Mouse (Mus musculus) urinary bladder, postnatal 25 days (tissue): ENCODE results near the gene Rsbn1l.

ENCODE experiments used
- DNase-seq: peaks from one replicate; pipeline ENCODE4 v3.0.0; 2022; ENCODE audit warnings: low spot score

The Rsbn1l gene

DNA sequence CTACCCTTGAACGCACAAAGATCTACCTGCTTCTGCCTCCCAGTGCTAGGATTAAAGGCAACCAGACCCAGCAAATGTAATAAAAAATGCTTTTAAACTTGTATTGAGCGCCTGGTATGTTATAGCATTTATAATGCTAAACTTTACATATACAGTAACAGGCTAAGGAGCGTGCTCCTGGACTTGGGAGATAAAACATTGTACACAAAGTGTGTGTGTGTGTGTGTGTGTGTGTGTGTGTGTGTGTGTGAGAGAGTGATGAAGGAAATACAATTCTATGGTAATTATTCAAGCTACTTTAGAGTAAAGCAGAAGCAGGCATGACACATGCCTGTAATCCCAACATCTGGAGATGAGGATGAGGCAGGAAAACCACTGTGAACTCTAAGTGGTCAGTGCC is at the start of gene Rsbn1l:
Rsbn1l (minus strand) TSS at position 101 of the 400 bp plus-strand sequence.
- no peak for DNase-seq

DNA sequence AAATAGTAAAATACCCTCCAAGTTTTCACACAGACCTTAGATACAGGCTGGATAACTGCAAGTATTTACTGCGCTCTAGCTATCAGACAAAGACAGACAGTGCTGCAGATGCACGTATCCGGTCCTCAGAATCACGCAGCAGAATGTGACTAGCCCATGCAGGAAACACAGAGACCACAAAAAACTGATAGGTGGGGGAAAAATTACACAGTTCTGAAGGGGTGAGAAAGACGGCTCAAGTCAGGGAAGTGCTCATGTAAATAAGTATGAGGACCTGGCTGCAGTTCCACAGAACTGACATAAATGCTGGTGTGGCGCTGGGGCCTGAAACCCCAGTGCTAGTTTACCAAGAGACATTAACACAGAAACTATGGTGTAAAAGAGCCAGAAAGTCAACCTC is 46.5 kb upstream of the Rsbn1l start:
- no peak for DNase-seq

DNA sequence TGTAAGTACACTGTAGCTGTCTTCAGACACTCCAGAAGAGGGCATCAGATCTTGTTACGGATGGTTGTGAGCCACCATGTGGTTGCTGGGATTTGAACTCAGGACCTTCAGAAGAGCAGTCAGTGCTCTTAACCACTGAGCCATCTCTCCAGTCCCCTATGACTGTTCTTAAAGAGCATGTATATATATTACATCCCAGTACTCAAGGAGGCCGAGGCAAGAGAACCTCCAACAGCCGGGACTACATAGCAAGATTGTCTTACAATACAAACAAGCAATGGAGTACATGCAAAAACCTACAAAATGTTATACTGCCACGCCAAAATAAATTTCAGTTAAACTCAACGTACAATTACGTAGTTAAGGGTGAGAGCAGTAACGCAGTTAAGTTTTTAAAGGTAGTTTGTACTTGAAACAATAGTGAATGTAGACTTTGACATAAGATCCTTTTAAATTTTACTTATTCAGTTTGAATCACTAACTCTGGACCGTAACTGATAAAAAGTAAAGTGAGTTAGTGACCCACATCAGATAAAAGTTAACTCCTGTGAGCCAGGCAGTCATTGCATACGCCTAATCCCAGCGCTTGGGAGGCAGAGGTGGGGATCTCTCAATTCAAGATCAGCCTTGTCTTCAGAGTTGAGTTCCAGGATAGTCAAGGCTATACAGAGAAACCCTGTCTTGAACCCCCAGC is 45.6 kb upstream of the Rsbn1l start:
- no peak for DNase-seq

DNA sequence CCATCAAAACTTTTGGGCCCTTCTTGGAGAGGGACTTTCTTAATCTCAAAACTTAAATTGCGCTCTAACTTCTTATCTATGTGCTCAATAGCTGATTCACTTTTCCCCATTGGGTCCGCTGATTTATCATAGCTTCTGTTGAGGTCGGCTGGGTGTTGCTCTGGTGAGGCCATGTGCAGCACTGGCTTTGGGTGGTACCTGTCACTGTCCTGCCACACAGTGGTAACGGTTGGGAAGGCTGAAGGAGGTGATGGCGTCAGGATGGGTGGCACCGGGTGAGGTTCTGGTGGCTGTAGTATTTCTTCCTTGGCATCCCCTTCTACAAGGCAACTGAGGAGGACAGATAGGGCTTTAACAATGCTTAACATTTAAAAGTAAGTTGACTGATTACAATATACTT is 42.2 kb upstream of the Rsbn1l start:
- no peak for DNase-seq

DNA sequence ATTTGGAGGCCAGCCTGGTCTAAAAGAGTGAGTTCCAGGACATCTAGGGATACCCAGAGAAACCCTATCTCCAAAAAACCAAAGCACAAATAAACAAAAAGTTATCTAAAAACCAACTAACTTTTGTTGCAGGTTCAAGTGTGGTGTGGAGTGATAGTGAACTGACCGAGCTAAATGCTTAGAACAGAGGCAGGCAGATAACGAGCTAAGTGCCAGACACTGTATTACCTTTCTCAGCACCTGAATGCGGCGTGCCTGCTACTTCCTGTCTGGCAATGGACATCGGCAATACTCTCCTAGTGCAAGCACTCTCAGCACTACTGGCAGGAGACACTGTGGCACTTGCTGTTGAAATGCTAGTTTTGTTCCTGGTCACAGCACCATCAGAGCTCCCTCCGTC is 41.4 kb upstream of the Rsbn1l start:
- no peak for DNase-seq

DNA sequence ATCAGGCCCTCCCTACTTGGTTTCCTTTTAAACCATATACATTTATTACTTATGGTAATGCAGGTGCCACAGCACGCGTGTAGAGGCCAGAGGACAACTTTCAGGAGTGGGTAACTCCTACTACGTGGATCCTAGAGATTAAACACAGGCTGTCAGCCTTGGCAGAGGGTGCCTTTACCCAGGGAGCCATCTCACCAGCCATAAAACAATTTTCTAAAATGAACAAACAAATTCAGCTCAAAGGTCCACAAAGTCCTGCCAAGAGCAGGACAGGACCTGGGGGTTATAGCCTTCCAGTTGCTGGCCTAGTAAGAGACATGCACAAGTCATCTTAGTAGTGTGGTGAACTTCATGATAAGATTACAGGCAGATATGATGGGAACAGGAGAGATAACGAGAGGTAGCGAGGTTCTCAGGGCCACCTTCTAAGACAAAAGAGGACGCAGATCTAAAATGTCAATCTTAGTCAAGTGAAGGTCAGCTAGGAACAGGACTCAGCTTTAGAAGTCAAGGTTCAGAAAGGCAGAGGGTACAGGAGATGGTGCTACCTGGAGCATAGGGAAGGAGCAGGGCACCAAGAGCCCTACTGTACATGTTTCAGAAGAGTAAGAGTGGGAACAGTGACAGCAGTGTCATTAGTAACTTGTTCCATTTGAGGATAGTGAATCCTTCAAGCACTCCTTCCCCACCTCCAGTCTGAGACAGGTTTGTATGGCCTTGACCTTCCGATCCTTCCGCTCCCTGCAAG is 34.0 kb upstream of the Rsbn1l start:
- no peak for DNase-seq

DNA sequence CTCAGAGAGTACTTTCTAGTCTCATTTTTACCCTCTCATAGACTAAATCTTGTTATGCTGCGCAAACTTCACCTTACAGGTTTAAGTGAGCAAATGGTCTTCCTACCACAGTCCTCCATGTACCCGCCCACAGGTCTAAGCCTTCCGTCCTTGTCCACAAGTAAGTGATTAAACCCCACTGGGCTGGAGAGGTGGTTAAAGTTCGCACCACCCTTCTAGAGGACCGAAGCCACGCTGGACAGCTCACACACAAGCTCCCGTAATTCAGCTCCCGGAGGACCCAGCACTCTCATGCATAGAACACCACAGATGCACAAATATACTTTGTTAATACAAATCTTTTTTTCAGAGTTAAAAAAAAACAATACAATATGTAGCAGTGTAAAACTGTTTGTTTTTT is 30.1 kb upstream of the Rsbn1l start:
- no peak for DNase-seq

DNA sequence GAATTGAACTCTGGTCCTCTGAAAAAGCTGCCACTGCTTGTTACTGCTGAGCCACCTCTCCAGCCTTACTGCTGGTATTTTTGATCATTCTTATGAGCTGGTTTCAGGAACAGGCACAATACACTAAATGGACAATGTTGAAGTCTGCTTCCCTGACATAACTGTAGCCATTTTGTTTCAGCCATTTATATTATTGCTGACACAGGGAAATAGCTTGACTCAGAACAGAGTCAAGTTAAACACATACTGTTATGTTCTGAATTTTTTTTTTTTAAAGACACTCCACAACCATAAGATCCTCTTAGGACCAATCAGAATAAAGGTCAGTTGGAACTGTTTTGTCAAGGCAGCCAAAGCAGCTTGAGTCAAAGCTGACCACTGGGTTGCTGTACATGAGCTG is 27.3 kb upstream of the Rsbn1l start:
- no peak for DNase-seq

DNA sequence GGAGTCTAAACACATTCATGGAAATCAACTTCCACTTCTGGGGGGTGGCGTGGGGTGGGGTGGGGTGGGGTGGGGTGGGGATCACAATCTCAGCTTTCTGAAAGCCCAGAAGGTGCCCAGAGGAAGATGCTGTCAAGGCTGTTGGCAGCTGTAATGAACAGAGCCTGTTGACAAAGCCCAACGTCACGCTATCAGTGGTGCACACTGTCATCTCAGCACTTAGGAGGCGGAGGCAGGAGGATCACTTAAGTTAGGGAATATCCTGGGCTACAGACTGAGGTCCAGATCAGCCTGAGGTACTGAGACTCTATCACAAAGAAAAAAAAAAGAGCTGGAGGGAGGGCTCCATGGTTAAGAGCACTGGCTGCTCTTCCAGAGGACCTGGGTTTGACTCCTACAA is 18.5 kb upstream of the Rsbn1l start:
- no peak for DNase-seq

DNA sequence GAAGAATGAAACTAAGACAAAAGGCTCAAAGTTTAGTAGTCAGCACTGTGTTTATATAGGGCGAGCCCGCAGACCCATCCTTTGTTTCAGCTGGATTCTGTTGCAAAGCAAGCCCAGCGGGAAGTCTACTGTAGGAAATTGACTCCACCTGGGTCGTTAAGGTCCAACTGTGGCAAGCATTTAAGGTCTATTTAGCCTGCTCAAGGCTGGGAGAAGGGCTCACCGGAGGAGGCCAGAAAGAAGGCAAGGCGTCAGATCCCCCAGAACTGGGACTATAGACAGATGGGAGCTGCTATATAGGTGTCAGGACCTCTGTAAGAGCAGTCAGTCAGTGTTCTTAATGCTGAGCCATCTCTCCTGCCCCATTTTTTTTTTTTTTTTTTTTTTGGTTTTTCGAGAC is 17.8 kb upstream of the Rsbn1l start:
- DNase-seq = no peak

DNA sequence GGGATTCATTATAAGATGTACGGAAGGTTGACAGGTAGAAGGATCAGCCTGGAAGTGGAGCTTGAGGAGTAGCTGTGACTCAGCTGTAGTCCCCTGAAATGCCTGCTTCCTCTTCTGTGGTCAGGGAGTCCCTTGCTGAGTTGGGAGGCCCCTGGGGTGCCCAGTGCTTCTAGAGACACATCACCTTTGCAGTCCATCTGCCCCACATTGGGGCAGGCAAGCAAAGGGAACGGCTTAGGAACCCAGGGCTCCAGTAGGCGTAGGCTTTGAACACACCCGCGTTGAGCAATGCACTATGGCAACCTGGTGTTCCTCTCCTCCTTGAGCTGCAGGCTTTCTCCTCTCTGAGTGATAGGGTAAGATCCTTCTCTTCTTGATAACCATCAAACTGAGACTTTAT is 16.9 kb upstream of the Rsbn1l start:
- DNase-seq = no peak

DNA sequence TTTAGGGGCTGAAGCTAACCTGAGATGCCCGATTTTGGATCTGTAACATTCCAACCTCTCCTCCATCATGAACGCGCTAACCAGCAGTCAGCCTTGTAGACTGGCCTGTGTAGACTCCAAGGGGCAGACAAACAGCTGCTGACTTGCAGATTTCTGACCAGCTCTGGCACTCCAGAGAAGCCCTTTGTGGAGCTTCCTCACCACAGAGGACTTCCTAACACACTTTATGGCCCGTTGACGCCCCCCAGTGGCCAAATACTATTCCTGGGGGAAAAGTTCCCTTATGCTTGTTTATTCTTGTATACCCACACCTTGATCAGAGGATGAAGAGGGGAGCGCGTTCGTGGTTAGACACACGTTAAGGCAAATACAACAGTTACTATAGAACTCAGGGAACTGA is 12.8 kb upstream of the Rsbn1l start:
- peak; percentile 34 for DNase-seq

DNA sequence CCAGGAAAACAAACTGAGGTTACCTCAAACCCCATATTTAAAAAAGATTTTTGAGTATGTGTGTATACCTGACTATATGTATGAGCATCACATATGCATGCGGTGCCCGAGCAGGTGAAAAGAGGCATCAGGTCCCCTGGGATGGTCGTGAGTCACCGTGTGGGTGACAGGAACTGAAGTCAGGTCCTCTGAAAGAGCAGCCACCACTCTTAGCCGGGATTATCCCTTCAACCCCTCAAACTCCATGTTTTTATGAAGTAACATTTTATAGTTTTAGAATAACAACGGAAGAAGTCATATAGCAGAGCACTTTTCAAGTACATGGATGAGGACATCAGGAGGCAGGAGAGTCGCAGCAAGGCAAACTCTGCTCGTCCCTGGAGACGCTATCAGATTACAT is 12.3 kb upstream of the Rsbn1l start:
- no peak for DNase-seq

DNA sequence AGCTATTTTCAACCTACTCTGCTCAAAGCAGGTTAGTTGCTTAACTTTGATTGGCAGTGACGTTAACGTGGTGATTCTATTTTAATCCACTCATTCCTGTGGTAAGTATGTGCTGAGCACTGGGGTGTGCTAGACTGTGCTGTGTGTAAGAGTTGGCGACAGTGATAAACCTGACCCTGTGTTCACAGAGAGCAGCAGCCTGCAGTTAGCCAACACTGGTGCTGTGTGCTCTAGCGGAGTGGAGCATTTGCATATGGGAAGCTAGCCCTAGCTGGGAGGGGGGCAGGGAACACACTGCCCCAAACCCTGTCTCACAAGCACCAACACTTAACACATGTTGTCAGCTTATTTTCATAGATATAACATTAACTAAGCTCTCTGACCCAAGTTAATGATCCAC is 11.7 kb upstream of the Rsbn1l start:
- DNase-seq = no peak

DNA sequence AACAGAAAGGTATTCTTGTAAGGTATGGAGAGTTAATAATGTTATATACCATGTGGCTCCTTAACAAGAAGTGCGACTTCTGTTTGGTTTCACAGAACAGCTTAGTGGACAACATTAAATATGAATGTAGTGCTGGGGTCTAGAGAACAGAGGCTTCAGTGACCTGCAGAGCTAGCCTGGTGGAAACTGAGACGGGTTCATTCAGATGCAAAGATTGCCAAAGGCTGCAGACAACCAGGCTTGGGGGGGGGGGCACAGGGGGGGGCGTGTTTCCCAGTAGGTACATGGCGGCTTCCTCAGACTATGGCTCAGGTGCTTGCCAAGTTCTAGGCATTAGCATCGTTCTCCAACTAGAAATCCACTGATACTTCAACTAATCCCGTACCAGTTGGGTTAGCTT is 8.2 kb upstream of the Rsbn1l start:
- no peak for DNase-seq

DNA sequence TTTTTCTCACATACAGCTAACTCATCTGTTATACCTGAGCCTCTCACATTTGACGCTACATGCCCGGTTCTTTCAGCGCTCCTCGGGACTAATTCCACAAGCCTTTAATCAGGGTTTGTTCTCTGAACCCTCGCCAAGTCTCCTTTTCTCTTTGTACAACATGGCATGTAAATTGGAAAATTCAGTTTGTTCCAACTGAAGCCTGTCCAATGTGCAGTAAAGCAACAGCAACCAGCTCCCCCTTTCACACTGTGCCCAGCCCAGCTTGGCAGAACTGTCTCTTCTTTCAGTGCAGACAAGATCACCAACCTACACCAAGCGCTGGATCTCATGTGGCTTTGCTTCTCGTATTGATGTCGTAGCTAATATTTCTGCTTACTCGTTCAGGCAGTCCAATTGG is 7.1 kb upstream of the Rsbn1l start:
- DNase-seq = no peak

DNA sequence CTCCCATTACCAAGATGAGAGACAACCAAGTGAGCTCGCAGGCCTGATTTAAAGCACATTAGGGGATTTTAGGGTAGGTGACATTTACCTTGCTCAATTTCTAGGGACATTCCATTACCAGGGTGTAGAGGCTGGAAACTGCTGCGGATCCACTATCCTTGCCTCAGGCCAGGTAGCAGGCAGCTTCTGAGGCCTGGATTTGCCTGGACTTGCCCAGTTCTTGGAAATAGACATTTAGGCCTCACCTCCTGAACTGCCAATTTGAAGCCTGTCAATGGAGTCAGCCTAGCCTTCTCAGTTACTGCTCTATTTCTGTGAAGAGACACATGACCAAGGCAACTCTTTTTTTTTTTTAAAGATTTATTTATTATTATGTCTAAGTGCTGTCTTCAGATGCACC is 4.7 kb upstream of the Rsbn1l start:
- DNase-seq = no peak

DNA sequence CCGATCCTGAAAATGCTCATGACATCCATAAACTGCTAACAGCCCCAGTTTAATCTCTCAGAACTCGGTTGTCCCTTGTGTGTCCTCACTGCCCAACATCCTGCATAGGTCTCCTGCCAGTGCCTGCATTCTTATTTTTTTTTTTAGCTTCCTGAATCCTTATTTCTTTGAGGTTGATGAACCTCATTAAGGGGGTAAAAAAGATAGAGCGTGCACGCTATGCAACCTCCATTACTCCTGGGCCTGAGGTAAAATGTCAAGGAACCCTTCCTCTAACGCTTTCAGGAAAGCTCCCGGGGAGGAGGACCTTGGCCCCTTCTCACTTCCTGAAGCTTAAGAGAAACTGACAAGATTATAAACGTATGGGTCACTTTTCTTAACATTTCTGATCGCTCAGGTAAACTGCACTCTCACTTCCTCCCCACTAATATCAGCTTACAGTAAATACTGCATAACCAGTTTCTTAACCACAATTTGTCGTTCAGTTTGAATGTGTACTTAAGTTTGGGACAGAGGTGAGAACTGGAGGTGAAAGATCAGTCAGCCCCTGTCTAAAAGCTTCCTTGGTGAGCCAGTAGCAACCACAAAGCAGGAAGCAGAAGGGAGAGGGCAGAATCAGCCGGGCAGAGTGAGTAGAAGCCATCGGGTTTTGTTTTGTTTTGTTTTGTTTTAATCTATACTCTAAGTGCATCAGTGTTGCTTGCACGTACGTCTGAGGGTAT is 923 bp downstream of the Rsbn1l start:
- no peak for DNase-seq

DNA sequence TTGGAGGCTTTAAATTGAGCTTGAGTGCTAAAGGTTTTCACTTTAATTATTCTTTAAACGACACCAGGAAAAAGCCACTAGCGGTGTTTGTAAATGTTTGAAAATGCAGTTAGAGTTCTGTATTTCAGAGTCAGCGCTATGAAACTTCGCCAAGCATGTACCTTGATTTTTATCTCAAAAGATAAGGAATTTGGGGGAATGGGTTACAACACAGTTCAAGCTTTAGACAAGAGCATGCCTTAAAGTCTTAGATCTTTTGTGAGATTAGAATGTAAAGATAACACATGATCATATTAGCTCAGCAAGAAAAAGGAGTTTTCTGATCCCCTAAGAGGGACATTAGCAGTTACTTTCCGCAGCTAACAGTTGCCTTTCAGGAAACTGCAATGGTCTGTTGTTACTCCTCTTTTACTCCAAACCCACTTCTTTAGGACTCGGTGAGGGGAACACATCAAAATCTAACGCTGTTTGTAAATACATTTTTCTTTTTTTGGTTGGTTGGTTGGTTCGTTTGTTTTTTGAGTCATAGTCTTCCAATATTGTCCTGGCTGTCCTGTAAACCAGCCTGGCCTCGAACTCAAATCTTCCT is 3.8 kb downstream of the Rsbn1l start:
- DNase-seq = no peak

DNA sequence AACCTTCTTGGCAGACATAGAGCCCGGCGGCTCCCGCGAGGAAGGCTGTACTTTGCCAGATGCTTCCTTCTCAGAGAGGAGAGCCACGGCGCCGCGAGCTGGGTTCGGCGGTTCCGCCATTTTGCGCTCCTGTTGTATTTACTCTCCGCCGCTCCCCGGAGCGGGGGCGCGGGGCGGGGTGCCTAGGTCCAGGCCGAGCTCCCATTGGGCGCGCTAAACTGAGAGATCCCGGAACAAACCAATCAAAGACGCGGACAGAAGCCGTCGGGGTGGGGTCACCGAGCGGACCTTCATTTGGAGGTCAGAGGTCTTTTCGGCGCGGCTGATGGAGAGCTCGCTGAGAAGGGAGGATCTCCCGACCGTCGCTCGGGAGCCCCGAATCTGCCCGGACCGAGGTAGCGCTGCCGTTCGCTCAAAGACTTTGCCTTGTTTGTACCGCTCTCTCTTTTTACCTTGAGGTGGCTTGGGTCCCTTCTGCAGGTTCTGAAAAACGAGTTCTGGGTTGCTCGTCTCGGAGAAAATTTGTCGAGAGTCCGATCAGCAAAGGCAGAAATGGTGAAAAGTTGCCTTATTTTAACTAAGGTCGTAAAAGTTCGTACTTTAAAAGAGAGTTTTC is 4.4 kb downstream of the Rsbn1l start:
- peak; percentile 84 for DNase-seq

DNA sequence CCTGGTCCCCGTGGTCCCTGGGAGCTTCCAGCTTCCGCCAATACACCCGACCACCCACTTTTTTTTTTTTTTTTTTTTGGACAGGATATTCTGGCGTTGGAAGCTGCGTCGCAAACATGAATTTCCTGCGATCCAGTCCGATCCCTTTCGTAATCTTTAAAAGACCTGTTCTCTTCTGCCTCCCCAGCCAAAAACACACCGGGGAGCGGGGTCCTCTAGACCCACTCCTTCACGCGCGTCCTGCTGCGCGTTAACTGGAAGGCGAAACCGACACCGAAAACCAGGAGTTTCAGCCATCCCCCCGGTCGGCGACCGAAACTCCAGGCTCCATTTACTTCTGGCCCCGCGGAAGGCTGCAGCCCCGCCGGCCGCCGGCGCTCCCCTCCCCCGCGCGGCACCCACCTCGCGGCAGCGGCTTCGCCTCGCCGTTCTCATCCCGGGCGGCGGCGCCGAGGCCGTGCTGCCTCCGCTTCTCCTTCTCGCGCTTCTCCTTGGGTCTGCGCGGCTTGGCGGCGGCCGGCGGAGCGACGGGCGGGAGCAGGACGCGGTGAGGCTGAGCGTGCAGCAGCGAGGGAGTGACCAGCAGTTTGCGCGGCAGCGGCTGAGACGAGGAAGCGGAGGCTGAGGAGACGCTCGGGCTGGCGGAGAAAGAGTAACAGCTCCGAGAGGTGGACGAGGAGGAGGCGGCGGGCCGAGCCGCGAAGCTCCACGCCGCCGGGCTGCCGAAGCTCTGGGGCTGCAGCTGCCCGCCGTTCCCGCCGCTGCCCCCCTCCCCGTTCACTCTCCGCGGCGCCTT is 5.1 kb downstream of the Rsbn1l start:
- DNase-seq = peak; percentile 36

DNA sequence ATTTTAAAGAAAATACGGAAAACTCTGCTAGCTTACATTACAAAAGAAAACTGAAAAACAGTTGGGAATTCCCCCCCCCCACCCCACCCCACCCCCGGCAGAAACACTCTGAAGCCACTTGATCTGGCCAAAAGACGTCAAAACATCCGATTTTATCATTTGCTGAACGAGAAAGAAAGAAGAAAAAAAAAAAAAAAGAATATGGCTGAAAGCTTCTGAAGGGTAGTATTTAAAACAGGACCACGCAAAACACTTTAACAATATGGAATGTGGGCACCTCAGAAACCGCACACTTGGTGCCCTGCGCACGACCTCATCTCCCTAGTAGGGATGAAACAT is 5.7 kb downstream of the Rsbn1l start:
- no peak for DNase-seq
